Mouse (Mus musculus) liver, embryonic 14.5 days (tissue): Measurements from ENCODE around the gene Tle6. TPM values are rescaled to one million over a fixed set of nuclear protein-coding genes. Genes with fewer than 3 reads are reported as not detected.

ENCODE experiments used
- ATAC-seq: fragments of 200-750 bp; cut with Nextera tagmentation; 2 replicates; pipeline ENCODE4 v1.8.0; 2017; ENCODE audit warnings: moderate number of reproducible peaks, mild to moderate bottlenecking, moderate library complexity; ENCODE audit not compliant: insufficient read depth
- DNase-seq, 3 experiments: peaks; one replicate each; pipeline ENCODE4 v3.0.0-alpha.2; 2012 to 2013; ENCODE audit warnings: low read depth in 3 of 3, low spot score in 3 of 3
- H3K27ac ChIP-seq: fragments of 300-500 bp; sonication (generic); 2 replicates; pipeline ENCODE4 v1.5.1; 2014; ENCODE audit warnings: moderate library complexity, mild to moderate bottlenecking, control low read depth, inconsistent platforms
- H3K27me3 ChIP-seq: fragments of 300-500 bp; sonication (generic); 2 replicates; pipeline ENCODE4 v1.6.1; 2014; ENCODE audit warnings: mild to moderate bottlenecking, low read length, moderate library complexity; ENCODE audit not compliant: control insufficient read depth, insufficient read depth
- H3K36me3 ChIP-seq: fragments of 300-500 bp; sonication (generic); replicated peaks from 2 replicates; pipeline ENCODE4 v1.6.1; 2014; ENCODE audit warnings: low read depth; ENCODE audit not compliant: control insufficient read depth, insufficient read depth
- H3K4me1 ChIP-seq, 2 experiments: fragments of 200-500 bp in 1 of 2; fragments of 300-500 bp in 1 of 2; sonication (generic) in 1 of 2; replicated peaks; 2 replicates each; pipeline ENCODE4 v1.6.1; 2012 to 2014; ENCODE audit warnings: antibody characterized with exemption in 1 of 2, inconsistent platforms in 1 of 2, low read length in 1 of 2; ENCODE audit not compliant: control insufficient read depth in 2 of 2, insufficient read depth in 2 of 2
- H3K4me2 ChIP-seq: fragments of 300-500 bp; sonication (generic); 2 replicates; pipeline ENCODE4 v1.6.1; 2014; ENCODE audit warnings: low read depth, mild to moderate bottlenecking, control low read depth, moderate library complexity
- H3K4me3 ChIP-seq, 2 experiments: fragments of 200-500 bp in 1 of 2; fragments of 300-500 bp in 1 of 2; sonication (generic) in 1 of 2; 2 replicates each; pipeline ENCODE4 v1.5.1; 2012 to 2014; ENCODE audit warnings: low read depth in 2 of 2, low read length in 2 of 2, mild to moderate bottlenecking in 2 of 2, control low read depth in 1 of 2, inconsistent platforms in 1 of 2, moderate library complexity in 1 of 2; ENCODE audit not compliant: insufficient read depth in 1 of 2
- H3K9ac ChIP-seq: fragments of 300-500 bp; sonication (generic); replicated peaks from 2 replicates; pipeline ENCODE4 v1.6.1; 2014; ENCODE audit warnings: mild to moderate bottlenecking, control low read depth, moderate library complexity
- H3K9me3 ChIP-seq: fragments of 300-500 bp; sonication (generic); 2 replicates; pipeline ENCODE4 v1.6.1; 2016; ENCODE audit warnings: low read length, mixed read lengths; ENCODE audit not compliant: control insufficient read depth
- CTCF ChIP-seq: IDR thresholded peaks from 2 replicates; pipeline ENCODE4 v1.5.1; 2016; ENCODE audit warnings: antibody characterized with exemption, low read depth, control low read depth
- EP300 ChIP-seq: IDR thresholded peaks from 2 replicates; pipeline ENCODE4 v1.6.1; 2016; ENCODE audit warnings: antibody characterized with exemption, low read depth
- WGBS: fragments of 180-500 bp; shearing (Covaris S2); extraction: QIAGEN DNeasy Blood & Tissue Kit; methylation state at CpG from one replicate; pipeline ENCODE4 v1.1.7; 2014; ENCODE audit not compliant: insufficient replicate concordance; 5-methylcytosine and 5-hydroxymethylcytosine counted together
- polyA plus RNA-seq, 2 experiments: library from polyadenylated mRNA; depleted of rRNA in 1 of 2; stranded (reverse) in 1 of 2; unstranded in 1 of 2; fragments of >200 nt; fragmentation: Nextera tagmentation in 1 of 2; extraction: Ambion mirVana in 1 of 2; gene quantifications; 2 replicates each; pipeline versions ENCODE4 v1.2.1 to v1.2.3; 2012 to 2014

Tle6 gene
- polyA plus RNA-seq, 2 experiments = 4.5 to 5.6 TPM

DNA sequence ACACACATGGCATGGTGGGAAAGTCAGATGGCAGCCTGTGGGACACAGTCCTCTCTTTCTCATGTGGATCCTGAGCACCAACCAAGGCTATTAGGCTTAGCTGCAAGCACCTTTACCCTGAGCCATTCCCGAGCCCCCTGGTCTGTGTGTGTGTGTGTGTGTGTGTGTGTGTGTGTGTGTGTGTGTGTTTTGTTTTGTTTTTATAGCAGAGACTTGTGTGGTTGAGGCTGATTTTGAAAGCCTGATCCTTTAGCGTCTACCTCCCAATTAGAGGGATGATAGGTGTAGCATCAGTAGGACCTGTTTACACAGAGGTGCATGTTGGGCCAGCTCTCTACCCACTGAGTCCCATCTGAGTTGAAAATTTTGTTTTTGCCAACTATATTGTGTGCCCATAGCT is 43.3 kb upstream of the Tle6 start:
- H3K9me3 ChIP-seq = no peaks in the 10 kb centered on the region
- no peaks in the 10 kb centered on the region for H3K27me3 ChIP-seq
- DNase-seq = no peak
- TF ChIP-seq CTCF = no peak
- TF ChIP-seq EP300 = no peak
- peak overlapping the region; percentile 7 to 68; a peak in 3 of 4 replicates for H3K4me3 ChIP-seq
- no peak overlapping the region for H3K27ac ChIP-seq
- ATAC-seq = no peak
- peak overlapping the region; percentile 70 for H3K4me2 ChIP-seq
- H3K9ac ChIP-seq = no peak overlapping the region; the same call in 1 of the 2 replicates
- 41% methylated on average over 2 of the region's 2 CpGs for WGBS
- peaks cover 0 to 17% of the 10 kb centered on the region in 2 experiments; a peak in 3 of 4 replicates for H3K4me1 ChIP-seq
- no peaks in the 10 kb centered on the region for H3K36me3 ChIP-seq

DNA sequence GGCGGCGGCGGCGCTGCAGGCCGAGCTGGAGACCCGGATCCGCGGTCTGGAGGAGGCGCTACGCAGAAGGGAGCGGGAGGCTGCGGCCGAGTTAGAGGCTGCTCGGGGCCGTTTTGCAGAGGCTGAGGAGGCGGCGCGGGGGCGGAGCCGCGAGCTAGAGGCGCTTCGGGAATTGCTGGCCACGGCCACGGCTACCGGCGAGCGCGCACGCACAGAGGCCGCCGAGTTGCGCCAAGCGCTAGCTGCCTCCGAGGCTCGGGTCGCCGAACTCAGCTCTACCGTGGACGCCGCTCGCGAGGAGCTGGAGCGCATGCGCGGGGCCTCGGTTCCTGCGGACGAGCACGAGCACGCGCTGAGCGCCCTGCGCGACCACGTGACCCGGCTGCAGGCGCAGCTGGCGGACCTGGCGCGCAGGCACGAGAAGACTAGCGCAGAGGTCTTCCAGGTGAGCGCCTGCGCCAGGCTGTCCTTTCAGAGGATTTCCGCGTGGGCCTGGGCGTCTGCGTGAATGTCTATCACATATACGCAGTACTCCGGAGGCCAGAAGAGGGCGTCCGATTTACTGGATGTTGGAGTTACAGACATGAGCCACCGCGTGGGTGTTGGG is 42.7 kb upstream of the Tle6 start:
- under 1% methylated on average over 70 of the region's 75 CpGs for WGBS
- TF ChIP-seq EP300 (no peak), CTCF (peak; percentile 50)
- Histone ChIP-seq H3K9ac (peak overlapping the region; percentile 78), H3K4me2 (peak overlapping the region; percentile 70), H3K9me3 (no peaks in the 10 kb centered on the region), H3K4me3 (peak overlapping the region; percentile 59 to 68), H3K27ac (peak overlapping the region; percentile 12), H3K27me3 (no peaks in the 10 kb centered on the region), H3K4me1 (peaks cover 0 to 15% of the 10 kb centered on the region in 2 experiments; a peak in 3 of 4 replicates), H3K36me3 (no peaks in the 10 kb centered on the region)
- peak; percentile 89 for ATAC-seq
- peak; percentile 82 to 83 (median 83) for DNase-seq

DNA sequence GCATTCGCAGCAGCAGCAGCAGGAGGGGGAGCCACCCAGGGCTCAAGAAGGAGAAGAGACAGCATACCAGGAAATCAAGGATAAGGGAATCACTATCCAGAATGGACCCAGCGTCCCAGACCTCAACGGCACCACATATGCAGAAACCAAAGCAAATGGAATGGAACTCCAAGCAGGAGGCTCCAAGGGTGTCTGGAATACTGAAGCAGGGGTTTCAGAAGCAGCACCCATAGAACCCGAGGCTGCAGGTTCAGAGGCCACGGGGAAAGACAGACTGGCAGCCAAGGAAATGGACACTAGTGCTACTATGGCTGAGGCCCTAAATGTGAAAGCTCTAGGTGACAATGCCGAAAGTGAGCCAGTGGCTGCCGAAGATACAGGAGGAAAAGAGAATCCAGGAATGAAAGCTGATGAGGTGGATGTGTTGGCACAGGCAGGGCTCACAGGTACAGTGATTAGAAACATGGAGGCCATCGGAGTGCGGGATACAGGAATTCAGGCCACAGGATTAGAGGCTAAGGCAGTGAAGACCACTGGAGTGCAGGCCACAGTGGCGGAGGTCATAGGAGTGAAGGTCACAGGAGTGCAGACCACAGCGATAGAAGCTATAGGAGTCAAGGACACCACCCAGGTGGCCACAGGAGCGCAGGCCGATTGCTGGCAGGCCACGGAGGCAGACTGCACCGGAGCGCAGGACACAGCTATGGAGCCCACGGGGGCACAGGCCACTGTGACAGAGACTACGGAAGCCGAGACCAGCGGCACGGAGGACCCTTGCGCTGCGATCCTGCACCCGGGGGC is 42.0 kb upstream of the Tle6 start:
- WGBS = 16% methylated on average over 24 of the region's 24 CpGs
- Histone ChIP-seq H3K36me3 (no peaks in the 10 kb centered on the region), H3K9me3 (no peaks in the 10 kb centered on the region), H3K9ac (peak overlapping the region; percentile 78), H3K4me2 (peak overlapping the region; percentile 70), H3K27me3 (no peaks in the 10 kb centered on the region), H3K4me3 (peak overlapping the region; percentile 59 to 68), H3K27ac (peak overlapping the region; percentile 12), H3K4me1 (peaks cover 0 to 14% of the 10 kb centered on the region in 2 experiments; a peak in 3 of 4 replicates)
- ATAC-seq (peak; percentile 46; the same call in 1 of the 2 replicates), DNase-seq (no peak)
- TF ChIP-seq EP300 = no peak
- TF ChIP-seq CTCF = no peak

DNA sequence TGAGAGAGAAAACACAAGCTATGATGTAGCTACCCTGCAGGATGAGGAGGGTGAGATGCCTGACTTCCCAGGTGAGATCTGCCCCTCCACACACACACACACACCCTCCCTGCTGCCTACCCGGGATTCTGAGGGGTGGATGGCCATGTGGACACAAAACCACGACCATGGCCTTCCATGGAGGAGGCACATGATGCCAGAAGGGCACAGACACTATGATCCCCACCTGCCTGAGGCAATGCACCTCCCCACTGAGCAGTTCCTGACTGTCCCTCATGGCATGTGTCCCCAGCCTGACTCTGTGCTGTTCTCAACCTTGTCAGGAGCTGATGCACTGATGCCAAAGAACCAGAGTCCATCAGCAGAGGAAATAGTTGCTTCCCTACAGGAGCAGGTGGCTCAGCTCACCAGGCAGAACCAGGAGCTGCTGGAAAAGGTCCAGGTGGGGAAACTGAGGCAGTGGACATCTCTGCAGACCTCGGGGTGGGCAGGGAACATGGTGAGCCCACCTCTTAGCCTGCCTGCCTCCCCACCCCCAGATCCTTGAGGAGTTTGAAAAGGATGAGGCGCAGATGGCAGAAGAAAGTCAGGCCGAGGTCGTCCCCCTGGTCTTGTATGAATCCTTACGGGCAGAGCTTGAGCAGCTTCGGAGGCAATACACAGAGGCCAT is 41.2 kb upstream of the Tle6 start:
- no peaks in the 10 kb centered on the region for H3K27me3 ChIP-seq
- no peak for ATAC-seq
- peak overlapping the region; percentile 70 for H3K4me2 ChIP-seq
- H3K9ac ChIP-seq = no peak overlapping the region
- DNase-seq = no peak
- no peak for TF ChIP-seq EP300
- TF ChIP-seq CTCF = no peak
- no peak overlapping the region for H3K27ac ChIP-seq
- no peaks in the 10 kb centered on the region for H3K36me3 ChIP-seq
- H3K9me3 ChIP-seq = no peaks in the 10 kb centered on the region
- WGBS = 66% methylated on average over 8 of the region's 8 CpGs
- peaks cover 0 to 14% of the 10 kb centered on the region in 2 experiments; a peak in 3 of 4 replicates for H3K4me1 ChIP-seq
- H3K4me3 ChIP-seq = peak overlapping the region in 1 of 2 experiments; percentile 68; a peak in 1 of 4 replicates
